Mouse (Mus musculus): Measurements from ENCODE around the gene Eno3.

- TF ChIP-seq CTCF (IDR thresholded peaks at IDR 0.05; ENCODE audit: borderline replicate concordance, insufficient read depth, low read length) (no peak), POLR2A (IDR thresholded peaks at IDR 0.05; ENCODE audit: low read depth, low read length) (no peak)
Measured at GRCm38 (mm10) chr11:70645461-70646258, 11.3 kb upstream of the Eno3 start.
